Mouse (Mus musculus) kidney, adult 2 months (tissue): ENCODE results near the gene Gpa33.

ENCODE experiments used
- CTCF ChIP-seq: fragments of 200-500 bp; conservative IDR thresholded peaks from 2 replicates; pipeline ENCODE4 v1.5.1; 2011; ENCODE audit warnings: low read depth, mild to moderate bottlenecking, control low read depth, low read length, moderate library complexity, mixed read lengths; ENCODE audit not compliant: insufficient read depth, insufficient read length
- POLR2A ChIP-seq: fragments of 200-500 bp; IDR thresholded peaks from one replicate; pipeline ENCODE4 v1.6.1; 2011; ENCODE audit warnings: low read depth, low read length, control low read depth

DNA sequence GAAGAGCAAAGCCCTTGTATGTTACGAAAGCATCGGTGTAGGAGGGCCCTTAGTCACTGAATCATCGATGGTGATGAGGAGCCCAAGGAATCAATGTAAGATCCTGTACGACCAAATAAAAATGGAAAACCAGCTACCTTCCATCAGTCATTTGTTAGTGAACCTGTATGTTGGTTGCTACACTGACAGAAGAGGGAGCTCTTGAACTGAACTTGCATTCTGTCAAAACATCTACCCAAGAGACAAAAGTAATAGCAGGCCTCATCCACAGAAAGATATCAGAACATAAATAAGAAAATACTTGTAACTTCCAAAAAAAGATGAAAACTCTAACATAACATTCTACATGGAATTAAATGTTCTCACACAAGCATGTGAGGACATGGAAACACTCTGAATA lies 84.1 kb downstream of the Gpa33 start:
- TF ChIP-seq CTCF, result no peak; the same call in 1 of the 2 replicates
- TF ChIP-seq POLR2A, result no peak
